Mouse (Mus musculus): ENCODE measurements around the gene Inpp5e. TPM values are rescaled to one million over a fixed set of nuclear protein-coding genes. Genes with fewer than 3 reads are reported as not detected.

The Inpp5e gene
- polyA plus RNA-seq, 1 experiment from 2014 or later = 6.3 TPM

GRCm38 (mm10) chr2:26360772-26361171 is 48.2 kb downstream of the Inpp5e start, which contains the start of gene Card9:
Card9 (minus strand) TSS chr2:26360918.
- Histone ChIP-seq H3K4me1 (replicated peaks) (peaks cover 5% of the 10 kb centered on the region; the same call in 1 of the 2 replicates), H3K4me2 (peak within 1 kb of the TSS; percentile 34), H3K4me3 (replicated peaks) (peak within 1 kb of the TSS; percentile 19), H3K9me3 (replicated peaks) (no peaks in the 10 kb centered on the region), H3K9ac (no peak within 1 kb of the TSS), H3K27ac (no peak within 1 kb of the TSS; the same call in 1 of the 2 replicates), H3K27me3 (no peaks in the 10 kb centered on the region), H3K36me3 (peaks cover 31% of the 10 kb centered on the region)
- ATAC-seq (ENCODE audit: low read depth) = 0 out of 2 replicates have a peak, but pooled peaks have one; percentile 27
- WGBS (ENCODE audit: insufficient replicate concordance) = 11% methylated on average over 3 of the region's 3 CpGs
- DNase-seq = no peak

GRCm38 (mm10) chr2:26359983-26360382 is 49.0 kb downstream of the Inpp5e start:
- no peaks in the 10 kb centered on the region for H3K27me3 ChIP-seq
- H3K4me2 ChIP-seq = peak overlapping the region; percentile 34
- H3K9ac ChIP-seq = no peak overlapping the region
- ATAC-seq (ENCODE audit: low read depth) (peak; percentile 32; the same call in 1 of the 2 replicates), DNase-seq (no peak)
- no peak overlapping the region; the same call in 1 of the 2 replicates for H3K27ac ChIP-seq
- peak overlapping the region; percentile 19 for H3K4me3 ChIP-seq (replicated peaks)
- H3K36me3 ChIP-seq = peaks cover 23% of the 10 kb centered on the region
- H3K9me3 ChIP-seq (replicated peaks) = no peaks in the 10 kb centered on the region
- 28% methylated on average over 6 of the region's 6 CpGs for WGBS (ENCODE audit: insufficient replicate concordance)
- peaks cover 5% of the 10 kb centered on the region; the same call in 1 of the 2 replicates for H3K4me1 ChIP-seq (replicated peaks)

- ATAC-seq (ENCODE audit: low read depth) = no peak
- H3K4me2 ChIP-seq = no peak overlapping the region
- 71% methylated on average over 13 of the region's 13 CpGs for whole genome bisulfite sequencing (ENCODE audit: insufficient replicate concordance)
These were observed 50.2 kb downstream of the Inpp5e start for GRCm38 (mm10) chr2:26358667-26359320.

GRCm38 (mm10) chr2:26357484-26357883 is 51.5 kb downstream of the Inpp5e start:
- DNase-seq (no peak), ATAC-seq (ENCODE audit: low read depth) (no peak)
- peaks cover 13% of the 10 kb centered on the region for H3K4me1 ChIP-seq (replicated peaks)
- H3K36me3 ChIP-seq = peaks cover under 1% of the 10 kb centered on the region; the same call in 1 of the 2 replicates
- H3K27ac ChIP-seq = no peak overlapping the region
- no peaks in the 10 kb centered on the region for H3K9me3 ChIP-seq (replicated peaks)
- H3K4me2 ChIP-seq = no peak overlapping the region
- WGBS (ENCODE audit: insufficient replicate concordance) = 72% methylated on average over 15 of the region's 15 CpGs
- no peak overlapping the region for H3K4me3 ChIP-seq (replicated peaks)
- H3K9ac ChIP-seq = no peak overlapping the region
- H3K27me3 ChIP-seq = no peaks in the 10 kb centered on the region

More at GRCm38 (mm10) chr2:26358667-26359320, 50.2 kb downstream of the Inpp5e start:
- H3K27me3 ChIP-seq = no peaks in the 10 kb centered on the region
- no peak overlapping the region for H3K4me3 ChIP-seq (replicated peaks)
- peaks cover 11% of the 10 kb centered on the region; the same call in 1 of the 2 replicates for H3K36me3 ChIP-seq
- no peak overlapping the region for H3K9ac ChIP-seq
- DNase-seq = no peak
- no peaks in the 10 kb centered on the region for H3K9me3 ChIP-seq (replicated peaks)
- H3K4me1 ChIP-seq (replicated peaks) = peaks cover 5% of the 10 kb centered on the region; the same call in 1 of the 2 replicates
- H3K27ac ChIP-seq = no peak overlapping the region

GRCm38 (mm10) chr2:26356678-26357077 is 52.3 kb downstream of the Inpp5e start:
- no peak overlapping the region for H3K4me3 ChIP-seq (replicated peaks)
- H3K4me1 ChIP-seq (replicated peaks) = peaks cover 16% of the 10 kb centered on the region
- DNase-seq (no peak), ATAC-seq (ENCODE audit: low read depth) (no peak)
- no peaks in the 10 kb centered on the region for H3K36me3 ChIP-seq
- no peak overlapping the region for H3K27ac ChIP-seq
- H3K27me3 ChIP-seq = no peaks in the 10 kb centered on the region
- H3K4me2 ChIP-seq = no peak overlapping the region
- no peaks in the 10 kb centered on the region for H3K9me3 ChIP-seq (replicated peaks)
- H3K9ac ChIP-seq = no peak overlapping the region
- 61% methylated on average over 7 of the region's 7 CpGs for WGBS (ENCODE audit: insufficient replicate concordance)

GRCm38 (mm10) chr2:26356231-26356630 is 52.8 kb downstream of the Inpp5e start:
- ATAC-seq (ENCODE audit: low read depth) (no peak), DNase-seq (no peak)
- 79% methylated on average over 4 of the region's 4 CpGs for WGBS (ENCODE audit: insufficient replicate concordance)

GRCm38 (mm10) chr2:26354401-26354800 is 54.6 kb downstream of the Inpp5e start:
- peaks cover 24% of the 10 kb centered on the region for H3K4me1 ChIP-seq (replicated peaks)

More at GRCm38 (mm10) chr2:26356231-26356630, 52.8 kb downstream of the Inpp5e start:
- H3K27me3 ChIP-seq = no peaks in the 10 kb centered on the region
- H3K9me3 ChIP-seq (replicated peaks) = no peaks in the 10 kb centered on the region
- peaks cover 19% of the 10 kb centered on the region for H3K4me1 ChIP-seq (replicated peaks)
- no peak overlapping the region for H3K4me2 ChIP-seq
- H3K36me3 ChIP-seq = no peaks in the 10 kb centered on the region
- H3K9ac ChIP-seq = no peak overlapping the region
- H3K27ac ChIP-seq = no peak overlapping the region
- no peak overlapping the region for H3K4me3 ChIP-seq (replicated peaks)

GRCm38 (mm10) chr2:26353066-26353980 is 55.7 kb downstream of the Inpp5e start:
- DNase-seq (no peak), ATAC-seq (ENCODE audit: low read depth) (no peak)
- Histone ChIP-seq H3K36me3 (peaks cover 17% of the 10 kb centered on the region; the same call in 1 of the 2 replicates), H3K27me3 (no peaks in the 10 kb centered on the region), H3K4me3 (replicated peaks) (peak overlapping the region; percentile 80), H3K9me3 (replicated peaks) (no peaks in the 10 kb centered on the region), H3K4me2 (peak overlapping the region; percentile 96), H3K9ac (peak overlapping the region; percentile 87; the same call in 1 of the 2 replicates), H3K27ac (no peak overlapping the region), H3K4me1 (replicated peaks) (peaks cover 28% of the 10 kb centered on the region)
- 74% methylated on average over 11 of the region's 11 CpGs for WGBS (ENCODE audit: insufficient replicate concordance)

More at GRCm38 (mm10) chr2:26354401-26354800, 54.6 kb downstream of the Inpp5e start:
- Histone ChIP-seq H3K36me3 (peaks cover 9% of the 10 kb centered on the region; the same call in 1 of the 2 replicates), H3K4me3 (replicated peaks) (no peak overlapping the region), H3K9me3 (replicated peaks) (no peaks in the 10 kb centered on the region), H3K9ac (no peak overlapping the region), H3K27ac (no peak overlapping the region), H3K27me3 (no peaks in the 10 kb centered on the region), H3K4me2 (no peak overlapping the region)
- no peak for ATAC-seq (ENCODE audit: low read depth)
- WGBS (ENCODE audit: insufficient replicate concordance) = 72% methylated on average over 4 of the region's 4 CpGs
- DNase-seq = no peak

- Histone ChIP-seq H3K9me3 (replicated peaks) (no peaks in the 10 kb centered on the region), H3K36me3 (peaks cover 21% of the 10 kb centered on the region; the same call in 1 of the 2 replicates), H3K4me3 (replicated peaks) (peak overlapping the region; percentile 80), H3K4me1 (replicated peaks) (peaks cover 30% of the 10 kb centered on the region), H3K9ac (peak overlapping the region; percentile 87), H3K27me3 (no peaks in the 10 kb centered on the region), H3K27ac (peak overlapping the region; percentile 63), H3K4me2 (peak overlapping the region; percentile 96)
- WGBS (ENCODE audit: insufficient replicate concordance) = 5% methylated on average over 36 of the region's 36 CpGs
- DNase-seq (no peak), ATAC-seq (ENCODE audit: low read depth) (peak; percentile 16; the same call in 1 of the 2 replicates)
These were observed 56.6 kb downstream of the Inpp5e start for GRCm38 (mm10) chr2:26352291-26352910.

GRCm38 (mm10) chr2:26351358-26352290 is 57.4 kb downstream of the Inpp5e start, which contains the start of gene Dnlz:
Dnlz (minus strand) TSS chr2:26352110.
- peak within 1 kb of the TSS; percentile 96 for H3K4me2 ChIP-seq
- peak within 1 kb of the TSS; percentile 80 for H3K4me3 ChIP-seq (replicated peaks)
- peaks cover 30% of the 10 kb centered on the region for H3K4me1 ChIP-seq (replicated peaks)
- ATAC-seq (ENCODE audit: low read depth) (peak; percentile 77), DNase-seq (peak; percentile 84)
- H3K27me3 ChIP-seq = no peaks in the 10 kb centered on the region
- peaks cover 21% of the 10 kb centered on the region; the same call in 1 of the 2 replicates for H3K36me3 ChIP-seq
- WGBS (ENCODE audit: insufficient replicate concordance) = 1% methylated on average over 62 of the region's 62 CpGs
- H3K9ac ChIP-seq = peak within 1 kb of the TSS; percentile 87
- no peaks in the 10 kb centered on the region for H3K9me3 ChIP-seq (replicated peaks)
- peak within 1 kb of the TSS; percentile 75 for H3K27ac ChIP-seq
